Mouse (Mus musculus): ENCODE data around the gene Gtf2f2. TPM values are rescaled to one million over a fixed set of nuclear protein-coding genes. Genes with fewer than 3 reads are reported as not detected.

The Gtf2f2 gene
- total and polyA plus RNA-seq, 3 experiments = 57.6 to 71.2 TPM; not detected in 1

DNA sequence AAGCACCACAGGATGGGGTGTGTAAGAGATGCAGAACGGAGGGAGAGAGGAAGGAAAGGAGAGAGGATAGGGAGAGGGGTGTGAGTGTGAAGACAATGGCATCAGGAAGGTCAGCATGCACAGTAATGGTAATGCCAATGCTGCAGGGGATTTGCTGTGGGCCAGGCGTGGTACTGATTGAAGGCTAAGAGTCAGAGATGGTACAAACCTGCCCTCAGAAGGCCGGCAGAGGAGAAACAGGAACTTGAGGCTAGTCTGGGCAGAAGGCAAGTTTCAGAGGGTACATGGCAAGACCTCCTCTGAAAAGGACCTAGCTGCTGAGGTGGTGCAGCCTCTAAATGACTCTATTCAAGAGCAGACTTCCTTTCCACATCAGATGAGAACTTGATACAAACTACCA lies 105.7 kb downstream of the Gtf2f2 start:
- no peak for TF ChIP-seq MYC (IDR thresholded peaks at IDR 0.05; ENCODE audit: low read depth, low read length)
- TF ChIP-seq MAX (IDR thresholded peaks at IDR 0.05; ENCODE audit: low read length) = no peak
- TF ChIP-seq EP300 (IDR thresholded peaks at IDR 0.05; ENCODE audit: low read depth in 1 of 2, low read length in 2 of 2) = no peak
- no peak for TF ChIP-seq MYB (IDR thresholded peaks at IDR 0.05; ENCODE audit: low read depth, low read length)
- TF ChIP-seq POLR2AphosphoS2 (IDR thresholded peaks at IDR 0.05; ENCODE audit: low read length) = no peak
- no peak for TF ChIP-seq BHLHE40 (IDR thresholded peaks at IDR 0.05; ENCODE audit: borderline replicate concordance, low read depth, low read length)
- no peak for TF ChIP-seq E2F4 (IDR thresholded peaks at IDR 0.05; ENCODE audit: borderline replicate concordance, low read depth, low read length)
- TF ChIP-seq CHD1 (IDR thresholded peaks at IDR 0.05; ENCODE audit: low read depth, low read length) = no peak
- no peak for TF ChIP-seq RCOR1 (IDR thresholded peaks at IDR 0.05; ENCODE audit: low read depth, low read length)
- no peak for TF ChIP-seq CHD2 (IDR thresholded peaks at IDR 0.05; ENCODE audit: low read length)
- no peak for TF ChIP-seq ELF1 (IDR thresholded peaks at IDR 0.05; ENCODE audit: low read depth, low read length)
- Histone ChIP-seq H3K79me2 (ENCODE audit: control insufficient read depth, insufficient read depth, low read length, poor library complexity) (no peaks in the 10 kb centered on the region), H3K9ac (ENCODE audit: control insufficient read depth, low read depth, low read length, poor library complexity, severe bottlenecking) (no peak overlapping the region), H3K4me3 (ENCODE audit: control insufficient read depth in 1 of 2, insufficient read depth in 1 of 2, low read depth in 2 of 2, low read length in 2 of 2) (no peak overlapping the region), H3K4me1 (ENCODE audit: control insufficient read depth in 1 of 2, insufficient read depth in 2 of 2, low read length in 2 of 2) (peaks cover 6 to 8% of the 10 kb centered on the region in 2 experiments; a peak in 3 of 4 replicates), H3K36me3 (ENCODE audit: control insufficient read depth in 1 of 2, insufficient read depth in 2 of 2, low read length in 2 of 2) (peaks cover 13 to 16% of the 10 kb centered on the region in 2 experiments), H3K27me3 (ENCODE audit: control insufficient read depth in 1 of 2, insufficient read depth in 2 of 2, low read length in 2 of 2) (no peaks in the 10 kb centered on the region), H3K27ac (ENCODE audit: control insufficient read depth, low read depth, low read length) (no peak overlapping the region), H3K9me3 (replicated peaks; ENCODE audit: insufficient read depth, low read length) (no peaks in the 10 kb centered on the region)
- no peak for DNase-seq (ENCODE audit: low read depth, low spot score)

DNA sequence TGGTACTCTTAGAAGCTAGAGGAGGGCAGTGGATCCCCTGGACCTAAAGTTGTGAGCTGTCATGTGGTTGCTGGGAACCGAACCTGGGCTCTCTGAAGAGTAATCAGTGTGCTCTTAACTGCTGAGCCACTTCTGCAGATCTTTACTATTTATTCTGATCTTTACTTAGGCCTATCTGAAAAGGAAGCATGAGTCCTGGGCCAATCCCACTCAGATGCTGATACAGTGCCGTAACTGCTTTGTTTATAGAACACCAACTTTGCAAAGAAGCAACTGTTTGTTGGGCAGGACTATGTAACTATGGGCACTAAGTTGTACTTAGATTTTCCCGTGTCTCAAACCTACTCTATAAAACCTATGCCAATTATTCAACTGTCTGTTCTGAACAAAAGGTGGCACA lies 107.5 kb downstream of the Gtf2f2 start:
- Histone ChIP-seq H3K79me2 (ENCODE audit: control insufficient read depth, insufficient read depth, low read length, poor library complexity) (no peaks in the 10 kb centered on the region), H3K4me3 (ENCODE audit: control insufficient read depth in 1 of 2, insufficient read depth in 1 of 2, low read depth in 2 of 2, low read length in 2 of 2) (no peak overlapping the region), H3K9ac (ENCODE audit: control insufficient read depth, low read depth, low read length, poor library complexity, severe bottlenecking) (no peak overlapping the region), H3K36me3 (ENCODE audit: control insufficient read depth in 1 of 2, insufficient read depth in 2 of 2, low read length in 2 of 2) (peaks cover 15 to 20% of the 10 kb centered on the region in 2 experiments), H3K27ac (ENCODE audit: control insufficient read depth, low read depth, low read length) (no peak overlapping the region), H3K9me3 (replicated peaks; ENCODE audit: insufficient read depth, low read length) (no peaks in the 10 kb centered on the region), H3K27me3 (ENCODE audit: control insufficient read depth in 1 of 2, insufficient read depth in 2 of 2, low read length in 2 of 2) (no peaks in the 10 kb centered on the region), H3K4me1 (ENCODE audit: control insufficient read depth in 1 of 2, insufficient read depth in 2 of 2, low read length in 2 of 2) (peaks cover 6 to 11% of the 10 kb centered on the region in 2 experiments; a peak in 3 of 4 replicates)
- DNase-seq (ENCODE audit: low read depth, low spot score) = no peak
- no peak for TF ChIP-seq MAX (IDR thresholded peaks at IDR 0.05; ENCODE audit: low read length)
- TF ChIP-seq SIN3A (IDR thresholded peaks at IDR 0.05; ENCODE audit: low read length) = no peak
- TF ChIP-seq MAZ (IDR thresholded peaks at IDR 0.05; ENCODE audit: low read depth, low read length) = no peak
- no peak for TF ChIP-seq UBTF (IDR thresholded peaks at IDR 0.05; ENCODE audit: borderline replicate concordance, insufficient read depth, low read depth, low read length)
- TF ChIP-seq NRF1 (IDR thresholded peaks at IDR 0.05; ENCODE audit: insufficient read depth, low read depth, low read length, poor library complexity, severe bottlenecking) = no peak
- no peak for TF ChIP-seq JUND (IDR thresholded peaks at IDR 0.05; ENCODE audit: low read depth, low read length)
- no peak for TF ChIP-seq GATA1 (IDR thresholded peaks at IDR 0.05; ENCODE audit: low read depth, low read length)
- no peak for TF ChIP-seq BHLHE40 (IDR thresholded peaks at IDR 0.05; ENCODE audit: borderline replicate concordance, low read depth, low read length)
- TF ChIP-seq TBP (IDR thresholded peaks at IDR 0.05; ENCODE audit: low read depth, low read length) = no peak
- no peak for TF ChIP-seq MAFK (IDR thresholded peaks at IDR 0.05; ENCODE audit: borderline replicate concordance, low read depth, low read length)
- TF ChIP-seq ZMIZ1 (IDR thresholded peaks at IDR 0.05; ENCODE audit: low read depth, low read length) = no peak
- no peak for TF ChIP-seq MXI1 (IDR thresholded peaks at IDR 0.05; ENCODE audit: low read depth, low read length)
- no peak for TF ChIP-seq TAL1 (IDR thresholded peaks at IDR 0.05; ENCODE audit: low read length)
- TF ChIP-seq POLR2AphosphoS5 (IDR thresholded peaks at IDR 0.05; ENCODE audit: borderline replicate concordance, low read depth, low read length) = no peak
- no peak for TF ChIP-seq TCF12 (IDR thresholded peaks at IDR 0.05; ENCODE audit: low read depth, low read length)
- TF ChIP-seq MYC (IDR thresholded peaks at IDR 0.05; ENCODE audit: low read depth, low read length) = no peak
- no peak for TF ChIP-seq EP300 (IDR thresholded peaks at IDR 0.05; ENCODE audit: low read depth in 1 of 2, low read length in 2 of 2)
- no peak for TF ChIP-seq CHD2 (IDR thresholded peaks at IDR 0.05; ENCODE audit: low read length)
- no peak for TF ChIP-seq MEF2A (IDR thresholded peaks at IDR 0.05; ENCODE audit: extremely low read depth, insufficient replicate concordance, low read depth, low read length, poor library complexity, severe bottlenecking)

Data from MEL (cell line).